Mouse (Mus musculus) limb, embryonic 11.5 days (tissue): Measurements from ENCODE around the gene Cd5. TPM values are rescaled to one million over a fixed set of nuclear protein-coding genes. Genes with fewer than 3 reads are reported as not detected.

Experiments
- ATAC-seq: fragments of 200-750 bp; cut with Nextera tagmentation; 2 replicates; pipeline ENCODE4 v1.8.0; 2017; ENCODE audit warnings: low read depth; ENCODE audit not compliant: insufficient number of reproducible peaks, low FRiP score, low TSS enrichment
- DNase-seq: peaks from one replicate; pipeline ENCODE4 v3.0.0-alpha.2; 2015; ENCODE audit warnings: low spot score
- H3K27ac ChIP-seq: fragments of 300-500 bp; sonication (generic); replicated peaks from 2 replicates; pipeline ENCODE4 v1.5.1; 2014; ENCODE audit warnings: low read depth, mild to moderate bottlenecking, low read length
- H3K27me3 ChIP-seq: fragments of 300-500 bp; sonication (generic); 2 replicates; pipeline ENCODE4 v1.6.1; 2014; ENCODE audit warnings: mild to moderate bottlenecking, low read length, mixed read lengths; ENCODE audit not compliant: control insufficient read depth, insufficient read depth
- H3K36me3 ChIP-seq: fragments of 300-500 bp; sonication (generic); 2 replicates; pipeline ENCODE4 v1.6.1; 2014; ENCODE audit warnings: mild to moderate bottlenecking, low read length, moderate library complexity, mixed read lengths; ENCODE audit not compliant: control insufficient read depth, insufficient read depth
- H3K4me1 ChIP-seq: fragments of 300-500 bp; sonication (generic); 2 replicates; pipeline ENCODE4 v1.6.1; 2014; ENCODE audit warnings: low read length, mixed read lengths; ENCODE audit not compliant: control insufficient read depth, insufficient read depth
- H3K4me2 ChIP-seq: fragments of 300-500 bp; sonication (generic); 2 replicates; pipeline ENCODE4 v1.6.1; 2014; ENCODE audit warnings: low read depth, mild to moderate bottlenecking, moderate library complexity; ENCODE audit not compliant: severe bottlenecking
- H3K4me3 ChIP-seq: fragments of 300-500 bp; sonication (generic); 2 replicates; pipeline ENCODE4 v1.5.1; 2014; ENCODE audit warnings: low read depth, low read length
- H3K9ac ChIP-seq: fragments of 300-500 bp; sonication (generic); 2 replicates; pipeline ENCODE4 v1.6.1; 2014; ENCODE audit warnings: mild to moderate bottlenecking, low read length
- H3K9me3 ChIP-seq: fragments of 300-500 bp; sonication (generic); 2 replicates; pipeline ENCODE4 v1.6.1; 2016; ENCODE audit warnings: low read length; ENCODE audit not compliant: control insufficient read depth
- WGBS: fragments of 180-500 bp; shearing (Covaris S2); extraction: QIAGEN DNeasy Blood & Tissue Kit; methylation state at CpG from one replicate; pipeline ENCODE4 v1.1.7; 2014; 5-methylcytosine and 5-hydroxymethylcytosine counted together
- polyA plus RNA-seq: library from polyadenylated mRNA; unstranded; fragments of >200 nt; fragmentation: Nextera tagmentation; extraction: Ambion mirVana; gene quantifications from 2 replicates; pipeline ENCODE4 v1.2.1, GENCODE M21; 2014

Gene Cd5
- polyA plus RNA-seq, 1 experiment from 2014 or later: not detected

DNA sequence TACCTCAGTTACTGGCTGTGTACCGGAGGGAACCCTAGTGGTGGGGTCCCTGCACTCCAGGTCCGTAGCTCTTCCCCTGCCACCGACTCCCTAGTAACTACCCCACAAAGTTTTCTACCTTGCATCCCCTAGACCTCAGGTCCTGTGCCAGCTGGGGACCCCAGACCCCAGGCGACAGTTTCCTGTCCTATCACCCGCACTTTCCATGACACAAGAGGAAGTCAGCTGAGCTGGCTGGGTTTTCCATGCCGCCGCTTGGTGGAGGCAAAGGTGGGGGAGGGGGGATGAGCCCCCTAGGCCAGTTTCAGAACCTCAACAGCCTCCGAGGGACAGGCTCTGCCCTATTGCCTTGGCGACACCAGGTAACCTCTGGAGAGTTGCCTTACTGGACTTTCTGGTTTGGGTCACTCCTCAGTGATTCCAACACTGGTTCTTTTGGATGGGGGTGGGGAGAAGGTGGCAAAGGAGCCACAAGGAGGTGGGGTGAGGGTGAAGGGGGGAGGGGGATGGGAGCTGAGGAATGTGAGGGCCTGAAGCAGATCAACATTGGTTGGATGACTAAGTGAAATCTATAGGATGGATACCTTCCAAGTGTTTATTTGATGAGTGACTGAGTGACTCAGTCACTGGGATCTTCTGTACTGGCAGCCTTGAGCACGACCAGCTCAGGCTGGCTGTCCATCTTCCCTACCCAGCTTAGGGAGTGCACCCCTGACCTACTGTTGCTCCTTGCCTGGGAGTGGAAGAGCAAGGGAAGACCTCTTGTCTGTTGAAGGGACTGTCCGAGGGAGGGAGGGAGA, 2.0 kb upstream of the Cd5 start:
- Histone ChIP-seq H3K9ac (no peak overlapping the region), H3K4me3 (no peak overlapping the region), H3K4me1 (no peaks in the 10 kb centered on the region), H3K27ac (no peak overlapping the region), H3K27me3 (no peaks in the 10 kb centered on the region), H3K9me3 (no peaks in the 10 kb centered on the region), H3K36me3 (no peaks in the 10 kb centered on the region), H3K4me2 (no peak overlapping the region)
- ATAC-seq: no peak
- DNase-seq: no peak
- WGBS: 38% methylated on average over 11 of the region's 11 CpGs

DNA sequence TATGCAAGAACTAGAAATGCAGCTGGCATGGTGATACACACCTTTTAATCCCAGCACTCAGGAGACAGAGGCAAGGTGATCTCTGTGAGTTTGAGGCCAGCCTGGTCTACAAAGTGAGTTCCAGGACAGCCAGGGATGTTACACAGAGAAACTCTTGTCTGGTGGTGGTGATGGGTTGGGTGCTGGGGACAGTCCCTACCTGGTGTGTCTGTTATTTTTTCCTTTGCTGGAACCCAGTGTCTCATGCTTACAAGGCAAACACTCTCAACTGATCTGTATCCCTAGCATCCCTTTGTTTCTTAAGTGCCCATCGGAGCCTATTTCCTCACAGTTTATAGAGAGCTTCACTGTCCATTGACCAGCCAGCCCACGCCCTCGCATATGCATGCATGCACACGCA, 1.1 kb upstream of the Cd5 start:
- Histone ChIP-seq H3K27me3 (no peaks in the 10 kb centered on the region), H3K9me3 (no peaks in the 10 kb centered on the region), H3K4me1 (no peaks in the 10 kb centered on the region), H3K36me3 (no peaks in the 10 kb centered on the region), H3K4me2 (no peak overlapping the region), H3K9ac (no peak overlapping the region), H3K27ac (no peak overlapping the region), H3K4me3 (no peak overlapping the region)
- DNase-seq (no peak), ATAC-seq (no peak)
- 96% methylated on average over 4 of the region's 4 CpGs for WGBS

DNA sequence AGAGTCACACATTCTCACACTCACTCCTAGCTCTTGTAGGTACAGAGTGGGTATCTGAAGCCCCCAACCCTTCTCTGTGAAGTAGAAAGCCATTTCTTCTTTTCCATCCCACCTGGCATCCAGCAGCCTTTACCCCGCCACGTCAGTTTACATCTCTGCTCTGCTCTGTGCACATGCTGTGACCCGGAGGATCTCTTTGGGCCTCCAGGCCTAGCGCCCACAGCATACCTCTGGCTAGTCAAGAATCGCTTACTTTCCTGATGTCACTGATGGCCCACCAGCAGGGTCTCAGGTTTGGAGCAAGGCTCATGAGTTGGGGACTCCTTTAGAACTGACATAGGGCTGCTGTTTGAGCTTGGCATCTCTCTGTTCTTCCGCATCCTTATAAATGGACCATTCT, 764 bp downstream of the Cd5 start:
- Histone ChIP-seq H3K27ac (no peak overlapping the region), H3K27me3 (no peaks in the 10 kb centered on the region), H3K4me2 (no peak overlapping the region), H3K9ac (no peak overlapping the region), H3K9me3 (no peaks in the 10 kb centered on the region), H3K36me3 (no peaks in the 10 kb centered on the region), H3K4me1 (no peaks in the 10 kb centered on the region), H3K4me3 (no peak overlapping the region)
- no peak for DNase-seq
- no peak for ATAC-seq
- WGBS: 92% methylated on average over 6 of the region's 6 CpGs

DNA sequence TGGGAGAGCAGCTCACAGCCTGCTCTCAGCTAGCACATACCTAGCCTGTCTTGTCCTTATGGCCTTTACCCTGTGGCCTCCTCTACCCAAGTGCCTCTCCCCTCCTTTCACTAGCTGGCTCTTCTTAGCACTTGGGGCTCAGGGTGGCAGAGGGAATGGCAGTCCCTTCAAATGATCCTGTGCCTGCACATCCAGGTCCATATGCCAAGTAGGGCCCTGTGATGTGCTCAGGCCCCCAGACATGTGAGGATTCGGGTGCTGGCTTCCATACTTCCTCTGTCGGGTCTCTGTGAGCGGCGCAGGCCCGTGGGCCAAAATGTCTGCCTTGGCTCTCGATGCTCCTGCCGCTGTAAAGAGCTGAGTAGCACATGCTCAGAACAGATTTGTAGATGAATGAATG, 2.9 kb downstream of the Cd5 start:
- Histone ChIP-seq H3K4me1 (no peaks in the 10 kb centered on the region), H3K9me3 (no peaks in the 10 kb centered on the region), H3K4me3 (no peak overlapping the region), H3K27ac (no peak overlapping the region), H3K27me3 (no peaks in the 10 kb centered on the region), H3K9ac (no peak overlapping the region), H3K4me2 (no peak overlapping the region), H3K36me3 (no peaks in the 10 kb centered on the region)
- ATAC-seq: no peak
- WGBS: 94% methylated on average over 7 of the region's 7 CpGs
- no peak for DNase-seq

DNA sequence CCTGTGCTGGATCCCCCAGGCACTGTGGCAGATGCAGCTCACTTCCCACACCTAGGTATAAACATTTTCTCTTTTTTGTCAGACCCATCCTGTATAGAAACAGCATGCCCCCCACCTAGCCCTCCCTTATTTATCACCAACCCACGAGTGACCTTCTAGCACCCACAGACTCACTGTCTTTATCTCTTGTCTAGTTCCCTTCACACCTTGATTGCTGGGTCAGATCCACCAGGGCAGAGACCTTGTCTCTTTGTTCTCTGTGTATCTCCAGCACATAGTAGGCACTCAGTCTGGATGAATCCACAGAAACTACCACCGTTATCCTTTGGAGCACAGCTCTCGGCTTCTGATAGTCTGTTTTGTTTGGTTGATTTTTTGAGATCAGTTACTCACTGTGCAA, 3.7 kb downstream of the Cd5 start:
- H3K27ac ChIP-seq: no peak overlapping the region
- DNase-seq: no peak
- H3K4me3 ChIP-seq: no peak overlapping the region
- WGBS: 83% methylated on average over 3 of the region's 3 CpGs
- H3K27me3 ChIP-seq: no peaks in the 10 kb centered on the region
- no peaks in the 10 kb centered on the region for H3K9me3 ChIP-seq
- no peak overlapping the region for H3K4me2 ChIP-seq
- no peak for ATAC-seq
- no peaks in the 10 kb centered on the region for H3K4me1 ChIP-seq
- no peaks in the 10 kb centered on the region for H3K36me3 ChIP-seq
- H3K9ac ChIP-seq: no peak overlapping the region

DNA sequence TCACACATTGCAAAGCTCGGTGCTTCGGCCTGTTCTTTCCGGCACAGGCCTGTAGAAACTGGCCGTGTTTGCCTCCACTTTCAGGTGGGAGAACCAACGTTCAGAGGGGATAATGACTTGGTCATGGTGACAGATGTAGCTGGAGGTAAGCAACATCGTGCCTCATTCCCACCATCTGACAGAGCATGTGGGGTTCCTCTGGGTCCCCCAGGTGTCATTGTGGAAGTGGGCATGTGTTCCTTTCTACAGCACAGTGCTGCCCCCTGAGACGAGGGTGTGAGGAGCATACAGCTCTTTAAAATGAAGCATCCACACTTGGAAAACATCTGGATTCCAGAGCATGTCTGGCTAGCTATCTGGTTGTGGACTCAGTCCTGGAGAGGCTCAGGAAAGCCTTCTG, 4.2 kb downstream of the Cd5 start:
- H3K4me2 ChIP-seq: no peak overlapping the region
- ATAC-seq (no peak), DNase-seq (no peak)
- WGBS: 91% methylated on average over 7 of the region's 7 CpGs
- no peaks in the 10 kb centered on the region for H3K36me3 ChIP-seq
- H3K4me3 ChIP-seq: no peak overlapping the region
- no peak overlapping the region for H3K27ac ChIP-seq
- no peaks in the 10 kb centered on the region for H3K4me1 ChIP-seq
- H3K9me3 ChIP-seq: no peaks in the 10 kb centered on the region
- H3K9ac ChIP-seq: no peak overlapping the region
- no peaks in the 10 kb centered on the region for H3K27me3 ChIP-seq

DNA sequence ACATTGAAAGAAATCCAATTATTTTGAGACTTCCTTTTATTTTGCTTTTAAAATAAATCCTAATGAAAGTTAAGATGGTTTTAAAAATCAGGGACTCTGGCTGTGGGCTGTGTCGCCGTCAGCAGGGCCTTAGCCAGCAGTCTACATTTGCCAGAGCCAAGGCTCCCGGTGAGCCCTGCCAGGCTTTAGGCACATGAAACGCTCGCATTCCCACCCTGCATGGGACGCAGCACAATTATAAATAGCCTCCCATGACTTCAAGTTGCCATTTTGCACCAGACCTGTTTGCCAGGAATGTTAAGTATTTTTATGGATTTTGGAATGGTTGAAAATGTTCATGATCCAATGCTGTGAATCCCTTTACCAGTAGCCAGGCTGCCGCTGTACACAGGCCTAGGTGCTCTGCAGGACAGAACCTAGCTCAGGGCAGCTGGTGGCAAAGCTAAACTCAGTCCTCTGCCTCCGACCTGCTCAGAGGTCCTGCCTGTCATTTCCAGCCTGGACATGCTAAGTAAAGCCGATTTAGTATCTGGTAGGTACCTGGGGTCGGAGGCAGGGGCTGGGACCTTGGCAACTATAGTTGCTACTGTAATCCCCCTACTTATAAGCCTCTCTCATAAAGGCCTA, 5.2 kb downstream of the Cd5 start:
- Histone ChIP-seq H3K4me2 (no peak overlapping the region), H3K9me3 (no peaks in the 10 kb centered on the region), H3K27me3 (no peaks in the 10 kb centered on the region), H3K9ac (no peak overlapping the region), H3K36me3 (no peaks in the 10 kb centered on the region), H3K27ac (no peak overlapping the region), H3K4me1 (no peaks in the 10 kb centered on the region), H3K4me3 (no peak overlapping the region)
- ATAC-seq: no peak
- DNase-seq: no peak
- WGBS: 78% methylated on average over 10 of the region's 10 CpGs

DNA sequence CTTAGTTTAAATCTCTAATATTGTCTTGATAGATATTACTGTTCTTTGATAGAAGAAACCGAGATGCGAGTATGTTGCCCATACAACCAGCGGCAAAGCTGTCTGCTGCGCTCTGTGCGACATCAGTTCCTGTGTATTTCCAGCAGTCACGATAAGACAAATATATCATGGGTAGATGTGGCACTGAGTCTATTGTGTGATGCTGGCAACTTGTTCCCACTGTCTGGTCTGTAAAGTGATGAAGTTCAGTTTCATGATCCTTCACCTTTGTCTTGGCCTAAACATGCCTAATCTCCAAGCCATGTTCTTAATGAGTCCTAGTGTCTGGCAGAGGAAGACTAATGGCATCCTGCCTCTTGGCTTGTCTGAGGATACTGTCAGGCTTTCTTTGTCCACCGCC, 6.1 kb downstream of the Cd5 start:
- H3K27me3 ChIP-seq: no peaks in the 10 kb centered on the region
- H3K4me3 ChIP-seq: no peak overlapping the region
- no peaks in the 10 kb centered on the region for H3K36me3 ChIP-seq
- WGBS: 93% methylated on average over 7 of the region's 7 CpGs
- DNase-seq (no peak), ATAC-seq (no peak)
- no peaks in the 10 kb centered on the region for H3K4me1 ChIP-seq
- no peaks in the 10 kb centered on the region for H3K9me3 ChIP-seq
- H3K4me2 ChIP-seq: no peak overlapping the region
- H3K9ac ChIP-seq: no peak overlapping the region
- no peak overlapping the region for H3K27ac ChIP-seq
